Mouse (Mus musculus) erythroblast, embryonic 14.5 days (primary cell): ENCODE data around the gene Pcdh11x. TPM values are rescaled to one million over a fixed set of nuclear protein-coding genes. Genes with fewer than 3 reads are reported as not detected.
"Not testable (repeated sequence)": the region's sequence is repeated elsewhere in the genome, so short reads cannot be mapped to it uniquely, and the experiment has no call there.

Experiments
- H3K27me3 ChIP-seq: 2 replicates; pipeline ENCODE4 v1.6.1; 2012; ENCODE audit warnings: inconsistent platforms; ENCODE audit not compliant: control insufficient read depth
- H3K36me3 ChIP-seq: 2 replicates; pipeline ENCODE4 v1.6.1; 2012; ENCODE audit warnings: mild to moderate bottlenecking, inconsistent platforms; ENCODE audit not compliant: control insufficient read depth
- H3K4me1 ChIP-seq: 2 replicates; pipeline ENCODE4 v1.6.1; 2012; ENCODE audit warnings: inconsistent platforms; ENCODE audit not compliant: control insufficient read depth
- H3K4me3 ChIP-seq: replicated peaks from 2 replicates; pipeline ENCODE3; 2012; ENCODE audit warnings: moderate library complexity, mild to moderate bottlenecking, inconsistent platforms
- H3K9me3 ChIP-seq: 2 replicates; pipeline ENCODE4 v1.6.1; 2012; ENCODE audit warnings: low read length, inconsistent platforms, mixed read lengths; ENCODE audit not compliant: control insufficient read depth
- GATA1 ChIP-seq: IDR thresholded peaks from 2 replicates; pipeline ENCODE4 v1.6.1; 2012; ENCODE audit warnings: low read length, inconsistent platforms, mixed read lengths
- TAL1 ChIP-seq: IDR thresholded peaks from 3 replicates; pipeline ENCODE4 v1.6.1; 2012; ENCODE audit warnings: low read length, inconsistent platforms, mixed read lengths
- polyA plus RNA-seq: library from polyadenylated mRNA; stranded (reverse); fragments of >175 nt; gene quantifications from 2 replicates; pipeline ENCODE4 v1.2.3, GENCODE M21; 2012

Gene Pcdh11x
- not detected in 2 replicates for polyA plus RNA-seq

DNA sequence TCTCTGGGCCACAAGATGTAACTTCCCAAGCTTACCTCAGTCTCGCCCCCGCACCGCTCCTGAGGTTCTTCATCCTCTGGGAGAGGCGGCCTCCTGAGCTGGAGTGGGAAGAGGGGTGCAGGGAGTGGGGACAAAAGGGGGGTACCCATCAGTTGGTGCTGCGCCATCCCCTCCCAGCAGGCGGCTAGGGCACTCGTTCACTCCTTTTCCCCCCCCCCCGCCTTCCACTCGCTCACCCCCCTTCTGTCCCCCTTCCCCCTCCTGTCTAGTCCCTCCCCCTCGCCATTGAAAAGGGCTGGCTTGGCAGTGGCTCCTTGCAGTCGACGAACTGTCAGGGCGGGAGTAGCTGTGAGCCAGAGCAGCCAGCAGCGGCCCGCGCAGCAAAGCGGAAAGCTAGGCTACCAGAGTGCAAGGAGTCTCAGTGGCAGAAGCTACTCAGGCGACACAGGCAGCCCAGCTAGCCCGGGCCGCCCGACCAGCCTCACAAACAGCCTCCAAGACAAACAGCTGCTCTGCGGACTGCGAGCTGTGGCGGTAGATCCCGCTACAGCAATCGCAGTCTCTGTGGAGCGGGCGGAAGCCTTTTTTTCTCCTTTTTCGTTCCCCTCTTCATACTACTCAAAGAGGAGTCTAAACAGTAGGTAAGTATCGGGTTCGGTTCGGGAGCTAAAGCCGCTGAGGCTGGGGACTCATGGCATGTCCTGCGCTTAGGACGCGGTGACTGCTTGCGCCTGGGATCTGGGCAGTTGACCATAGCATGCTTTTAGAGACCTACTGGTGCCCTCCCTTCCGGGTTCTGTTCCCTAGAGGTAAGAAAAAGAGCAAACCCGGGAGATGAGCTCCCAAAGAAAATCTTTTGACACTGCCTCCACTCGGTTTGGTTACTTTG is at the start of gene Pcdh11x:
Pcdh11x (plus strand) TSS at position 249 of the 889 bp plus-strand sequence.
- TF ChIP-seq GATA1 (no peak), TAL1 (no peak)
- Histone ChIP-seq H3K4me1 (no peaks in the 10 kb centered on the region), H3K27me3 (peaks cover 33% of the 10 kb centered on the region), H3K36me3 (no peaks in the 10 kb centered on the region), H3K9me3 (no peaks in the 10 kb centered on the region), H3K4me3 (no peak within 1 kb of the TSS)

DNA sequence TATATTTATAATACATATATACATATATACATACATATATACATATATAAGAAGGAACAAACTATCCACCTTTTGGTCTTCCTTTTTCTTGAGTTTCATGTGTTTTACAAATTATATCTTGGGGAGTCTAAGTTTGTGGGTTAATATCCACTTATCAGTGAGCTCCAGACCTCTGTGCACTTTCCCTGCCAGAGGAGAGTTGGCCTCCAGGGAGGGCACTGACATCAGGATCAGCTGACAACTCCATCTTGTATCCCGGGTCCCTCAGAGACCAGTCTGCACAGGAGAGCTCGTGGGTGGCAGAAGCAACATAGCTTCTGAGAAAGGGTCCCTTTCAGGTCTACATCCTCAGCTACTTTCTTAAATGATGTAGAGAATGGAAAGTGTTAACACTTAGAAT is 30.0 kb upstream of the Pcdh11x start:
- no peak for TF ChIP-seq GATA1
- no peak for TF ChIP-seq TAL1
- Histone ChIP-seq H3K9me3 (no peaks in the 10 kb centered on the region), H3K4me3 (no peak overlapping the region), H3K4me1 (no peaks in the 10 kb centered on the region), H3K36me3 (no peaks in the 10 kb centered on the region), H3K27me3 (no peaks in the 10 kb centered on the region)

GRCm38 (mm10) chrX:120285522-120285921 is 4.5 kb upstream of the Pcdh11x start:
- Histone ChIP-seq H3K4me1 (no peaks in the 10 kb centered on the region), H3K4me3 (no peak overlapping the region), H3K27me3 (peaks cover 13% of the 10 kb centered on the region), H3K9me3 (no peaks in the 10 kb centered on the region), H3K36me3 (no peaks in the 10 kb centered on the region)
- no peak for TF ChIP-seq GATA1
- TF ChIP-seq TAL1 = no peak

GRCm38 (mm10) chrX:120287502-120287901 is 2.6 kb upstream of the Pcdh11x start:
- no peaks in the 10 kb centered on the region for H3K4me1 ChIP-seq
- no peaks in the 10 kb centered on the region for H3K36me3 ChIP-seq
- no peak for TF ChIP-seq GATA1
- no peak for TF ChIP-seq TAL1
- H3K9me3 ChIP-seq = no peaks in the 10 kb centered on the region
- H3K4me3 ChIP-seq = no peak overlapping the region
- peaks cover 27% of the 10 kb centered on the region for H3K27me3 ChIP-seq

GRCm38 (mm10) chrX:120290900-120291280 is 831 bp downstream of the Pcdh11x start:
- no peaks in the 10 kb centered on the region for H3K36me3 ChIP-seq
- H3K9me3 ChIP-seq = no peaks in the 10 kb centered on the region
- H3K27me3 ChIP-seq = peaks cover 33% of the 10 kb centered on the region
- no peaks in the 10 kb centered on the region for H3K4me1 ChIP-seq
- TF ChIP-seq GATA1 (no peak), TAL1 (no peak)
- H3K4me3 ChIP-seq = no peak overlapping the region

DNA sequence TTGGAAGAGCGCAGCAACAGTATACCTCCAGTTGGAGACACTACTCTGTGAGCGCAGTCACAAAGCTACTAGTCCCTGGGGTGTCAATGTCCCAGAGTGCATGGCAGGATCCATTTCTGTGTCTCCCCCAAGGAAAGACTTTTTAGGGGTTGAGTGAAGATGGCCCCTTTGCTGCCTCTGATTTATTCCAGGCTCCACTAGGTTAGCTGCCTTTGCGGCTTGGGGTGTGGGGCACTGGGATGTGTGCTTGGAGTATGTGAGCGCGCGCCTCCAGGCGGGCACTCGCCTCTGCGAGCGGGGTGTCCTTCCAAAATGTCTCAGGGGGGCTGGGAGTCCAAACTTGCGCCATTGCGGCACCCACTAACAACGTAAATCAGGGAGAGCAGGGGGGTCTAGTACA is 1.6 kb downstream of the Pcdh11x start:
- Histone ChIP-seq H3K4me3 (no peak overlapping the region), H3K27me3 (peaks cover 33% of the 10 kb centered on the region), H3K9me3 (no peaks in the 10 kb centered on the region), H3K4me1 (no peaks in the 10 kb centered on the region), H3K36me3 (no peaks in the 10 kb centered on the region)
- TF ChIP-seq TAL1 (no peak), GATA1 (no peak)

GRCm38 (mm10) chrX:120292832-120293750 is 3.0 kb downstream of the Pcdh11x start:
- H3K4me3 ChIP-seq = no peak overlapping the region

GRCm38 (mm10) chrX:120301469-120302175 is 11.6 kb downstream of the Pcdh11x start:
- no peak overlapping the region for H3K4me3 ChIP-seq
- no peaks in the 10 kb centered on the region for H3K27me3 ChIP-seq
- TF ChIP-seq TAL1 = no peak
- no peaks in the 10 kb centered on the region for H3K36me3 ChIP-seq
- no peaks in the 10 kb centered on the region for H3K9me3 ChIP-seq
- H3K4me1 ChIP-seq = no peaks in the 10 kb centered on the region

More at GRCm38 (mm10) chrX:120292832-120293750, 3.0 kb downstream of the Pcdh11x start:
- no peaks in the 10 kb centered on the region for H3K9me3 ChIP-seq
- no peaks in the 10 kb centered on the region for H3K36me3 ChIP-seq
- TF ChIP-seq TAL1 = no peak
- no peak for TF ChIP-seq GATA1
- H3K4me1 ChIP-seq = no peaks in the 10 kb centered on the region
- H3K27me3 ChIP-seq = peaks cover 33% of the 10 kb centered on the region

DNA sequence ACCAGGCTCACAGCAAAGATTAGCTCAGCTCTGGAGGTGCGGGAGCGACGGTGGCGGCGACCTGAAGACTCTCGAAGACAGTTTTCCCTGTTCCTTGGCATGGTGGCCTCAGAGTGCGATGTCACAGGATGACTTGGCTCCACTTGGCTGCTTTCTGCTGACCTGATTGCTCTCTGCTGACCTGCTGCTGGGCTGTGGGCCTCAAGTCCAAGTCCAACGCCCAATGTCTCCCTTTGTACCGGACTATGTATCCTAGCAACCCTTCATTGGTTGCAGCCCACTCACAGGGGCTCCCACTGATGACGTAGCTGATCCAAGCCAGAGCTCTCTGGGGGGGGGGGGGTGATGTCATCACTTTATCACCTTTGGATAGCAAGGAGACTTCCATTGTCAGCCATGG is 22.9 kb downstream of the Pcdh11x start, which contains the start of gene H2afb3:
H2afb3 (minus strand) TSS at position 101 of the 400 bp plus-strand sequence.
- not testable (repeated sequence) for H3K27me3 ChIP-seq, H3K4me1 ChIP-seq, H3K36me3 ChIP-seq, H3K9me3 ChIP-seq, H3K4me3 ChIP-seq
